Mouse (Mus musculus): Measurements from ENCODE around the gene Rmi1. TPM values are rescaled to one million over a fixed set of nuclear protein-coding genes. Genes with fewer than 3 reads are reported as not detected.
A peak's percentile ranks its signal among the peaks of the same experiment; 100 is the strongest.

The Rmi1 gene
- polyA plus RNA-seq, 1 experiment = 9.4 TPM

- Histone ChIP-seq H3K36me3 (ENCODE audit: control insufficient read depth, insufficient read depth, low read length) (no peaks in the 10 kb centered on the region), H3K27ac (ENCODE audit: insufficient read depth, low read length) (peak overlapping the region; percentile 58), H3K27me3 (ENCODE audit: control insufficient read depth, insufficient read depth, low read length) (no peaks in the 10 kb centered on the region), H3K4me1 (ENCODE audit: control insufficient read depth, insufficient read depth, insufficient read length) (peaks cover 3% of the 10 kb centered on the region), H3K4me3 (ENCODE audit: extremely low read depth, insufficient read depth, insufficient read length) (no peak overlapping the region)
- peak in 1 of 2 experiments; percentile 36 for DNase-seq (ENCODE audit: low read depth in 1 of 2, low spot score in 2 of 2)
- 58% methylated on average over 4 of the region's 4 CpGs for WGBS
- no peak for TF ChIP-seq POLR2A (IDR thresholded peaks at IDR 0.05; ENCODE audit: low read depth, low read length)
- TF ChIP-seq CTCF (IDR thresholded peaks at IDR 0.05; ENCODE audit: extremely low read depth, insufficient read depth, insufficient read length, insufficient replicate concordance) = no peak
These were observed 16.6 kb downstream of the Rmi1 start for GRCm38 (mm10) chr13:58418656-58419055.

- no peak for TF ChIP-seq CTCF (IDR thresholded peaks at IDR 0.05; ENCODE audit: extremely low read depth, insufficient read depth, insufficient read length, insufficient replicate concordance)
- no peak for TF ChIP-seq POLR2A (IDR thresholded peaks at IDR 0.05; ENCODE audit: low read depth, low read length)
- H3K27ac ChIP-seq (ENCODE audit: insufficient read depth, low read length) = no peak overlapping the region
- no peaks in the 10 kb centered on the region for H3K27me3 ChIP-seq (ENCODE audit: control insufficient read depth, insufficient read depth, low read length)
- peaks cover 3% of the 10 kb centered on the region for H3K4me1 ChIP-seq (ENCODE audit: control insufficient read depth, insufficient read depth, insufficient read length)
- H3K36me3 ChIP-seq (ENCODE audit: control insufficient read depth, insufficient read depth, low read length) = no peaks in the 10 kb centered on the region
- H3K4me3 ChIP-seq (ENCODE audit: extremely low read depth, insufficient read depth, insufficient read length) = no peak overlapping the region
- no peak for DNase-seq (ENCODE audit: low read depth in 1 of 2, low spot score in 2 of 2)
- 89% methylated on average over 1 of the region's 1 CpGs for WGBS
These were observed 17.2 kb downstream of the Rmi1 start for GRCm38 (mm10) chr13:58419266-58419665.

GRCm38 (mm10) chr13:58421026-58421425 lies 19.0 kb downstream of the Rmi1 start:
- TF ChIP-seq POLR2A (IDR thresholded peaks at IDR 0.05; ENCODE audit: low read depth, low read length) = no peak
- TF ChIP-seq CTCF (IDR thresholded peaks at IDR 0.05; ENCODE audit: extremely low read depth, insufficient read depth, insufficient read length, insufficient replicate concordance) = no peak
- Histone ChIP-seq H3K4me3 (ENCODE audit: extremely low read depth, insufficient read depth, insufficient read length) (no peak overlapping the region), H3K27me3 (ENCODE audit: control insufficient read depth, insufficient read depth, low read length) (no peaks in the 10 kb centered on the region), H3K4me1 (ENCODE audit: control insufficient read depth, insufficient read depth, insufficient read length) (peaks cover 3% of the 10 kb centered on the region), H3K27ac (ENCODE audit: insufficient read depth, low read length) (no peak overlapping the region), H3K36me3 (ENCODE audit: control insufficient read depth, insufficient read depth, low read length) (no peaks in the 10 kb centered on the region)
- no peak for DNase-seq (ENCODE audit: low read depth in 1 of 2, low spot score in 2 of 2)
- WGBS = 82% methylated on average over 4 of the region's 4 CpGs

GRCm38 (mm10) chr13:58422242-58422641 lies 20.2 kb downstream of the Rmi1 start:
- TF ChIP-seq CTCF (IDR thresholded peaks at IDR 0.05; ENCODE audit: extremely low read depth, insufficient read depth, insufficient read length, insufficient replicate concordance) (no peak), POLR2A (IDR thresholded peaks at IDR 0.05; ENCODE audit: low read depth, low read length) (no peak)
- peaks cover 3% of the 10 kb centered on the region for H3K4me1 ChIP-seq (ENCODE audit: control insufficient read depth, insufficient read depth, insufficient read length)
- no peak overlapping the region for H3K27ac ChIP-seq (ENCODE audit: insufficient read depth, low read length)
- DNase-seq (ENCODE audit: low read depth in 1 of 2, low spot score in 2 of 2) = no peak
- no peak overlapping the region for H3K4me3 ChIP-seq (ENCODE audit: extremely low read depth, insufficient read depth, insufficient read length)
- no peaks in the 10 kb centered on the region for H3K27me3 ChIP-seq (ENCODE audit: control insufficient read depth, insufficient read depth, low read length)
- 78% methylated on average over 4 of the region's 4 CpGs for WGBS
- H3K36me3 ChIP-seq (ENCODE audit: control insufficient read depth, insufficient read depth, low read length) = no peaks in the 10 kb centered on the region

- DNase-seq (ENCODE audit: low read depth in 1 of 2, low spot score in 2 of 2) = no peak
- Histone ChIP-seq H3K4me1 (ENCODE audit: control insufficient read depth, insufficient read depth, insufficient read length) (peaks cover 3% of the 10 kb centered on the region), H3K36me3 (ENCODE audit: control insufficient read depth, insufficient read depth, low read length) (no peaks in the 10 kb centered on the region), H3K4me3 (ENCODE audit: extremely low read depth, insufficient read depth, insufficient read length) (no peak overlapping the region), H3K27me3 (ENCODE audit: control insufficient read depth, insufficient read depth, low read length) (no peaks in the 10 kb centered on the region), H3K27ac (ENCODE audit: insufficient read depth, low read length) (no peak overlapping the region)
- 75% methylated on average over 10 of the region's 10 CpGs for WGBS
- no peak for TF ChIP-seq POLR2A (IDR thresholded peaks at IDR 0.05; ENCODE audit: low read depth, low read length)
- no peak for TF ChIP-seq CTCF (IDR thresholded peaks at IDR 0.05; ENCODE audit: extremely low read depth, insufficient read depth, insufficient read length, insufficient replicate concordance)
These were observed 21.1 kb downstream of the Rmi1 start for GRCm38 (mm10) chr13:58423061-58423660.

GRCm38 (mm10) chr13:58439716-58440115 lies 37.7 kb downstream of the Rmi1 start:
- Histone ChIP-seq H3K4me1 (ENCODE audit: control insufficient read depth, insufficient read depth, insufficient read length) (peaks cover 7% of the 10 kb centered on the region; the same call in 1 of the 2 replicates), H3K36me3 (ENCODE audit: control insufficient read depth, insufficient read depth, low read length) (no peaks in the 10 kb centered on the region), H3K4me3 (ENCODE audit: extremely low read depth, insufficient read depth, insufficient read length) (no peak overlapping the region), H3K27ac (ENCODE audit: insufficient read depth, low read length) (no peak overlapping the region), H3K27me3 (ENCODE audit: control insufficient read depth, insufficient read depth, low read length) (no peaks in the 10 kb centered on the region)
- no peak for DNase-seq (ENCODE audit: low read depth in 1 of 2, low spot score in 2 of 2)
- WGBS = 65% methylated on average over 2 of the region's 2 CpGs
- TF ChIP-seq CTCF (IDR thresholded peaks at IDR 0.05; ENCODE audit: extremely low read depth, insufficient read depth, insufficient read length, insufficient replicate concordance) (no peak), POLR2A (IDR thresholded peaks at IDR 0.05; ENCODE audit: low read depth, low read length) (no peak)

- H3K27me3 ChIP-seq (ENCODE audit: control insufficient read depth, insufficient read depth, low read length) = no peaks in the 10 kb centered on the region
- no peak overlapping the region for H3K4me3 ChIP-seq (ENCODE audit: extremely low read depth, insufficient read depth, insufficient read length)
- H3K4me1 ChIP-seq (ENCODE audit: control insufficient read depth, insufficient read depth, insufficient read length) = peaks cover 10% of the 10 kb centered on the region; the same call in 1 of the 2 replicates
- no peak overlapping the region for H3K27ac ChIP-seq (ENCODE audit: insufficient read depth, low read length)
- no peak for DNase-seq (ENCODE audit: low read depth in 1 of 2, low spot score in 2 of 2)
- TF ChIP-seq POLR2A (IDR thresholded peaks at IDR 0.05; ENCODE audit: low read depth, low read length) (no peak), CTCF (IDR thresholded peaks at IDR 0.05; ENCODE audit: extremely low read depth, insufficient read depth, insufficient read length, insufficient replicate concordance) (no peak)
- no peaks in the 10 kb centered on the region for H3K36me3 ChIP-seq (ENCODE audit: control insufficient read depth, insufficient read depth, low read length)
- 44% methylated on average over 4 of the region's 4 CpGs for WGBS
These were observed 41.3 kb downstream of the Rmi1 start for GRCm38 (mm10) chr13:58443326-58443725.

Data from spleen, adult 2 months (tissue).